Mouse (Mus musculus): ENCODE results near the gene Vgll1. TPM values are rescaled to one million over a fixed set of nuclear protein-coding genes. Genes with fewer than 3 reads are reported as not detected.

The Vgll1 gene
- polyA plus RNA-seq, 1 experiment = not detected

GRCm38 (mm10) chrX:57130633-57131032, 42.7 kb downstream of the Vgll1 start:
- no peaks in the 10 kb centered on the region for H3K27me3 ChIP-seq (ENCODE audit: control insufficient read depth, insufficient read depth, insufficient read length)
- no peaks in the 10 kb centered on the region for H3K79me2 ChIP-seq (ENCODE audit: control insufficient read depth, insufficient read depth)
- H3ac ChIP-seq (ENCODE audit: control insufficient read depth, insufficient read length, low read depth) = no peak overlapping the region
- TF ChIP-seq FOSL1 (IDR thresholded peaks at IDR 0.05; ENCODE audit: insufficient read depth, low read length, poor library complexity, severe bottlenecking) (no peak), USF1 (IDR thresholded peaks at IDR 0.05; ENCODE audit: low read depth) (no peak), MYOG (IDR thresholded peaks at IDR 0.05; ENCODE audit: control insufficient read depth, extremely low read depth, insufficient read length) (no peak), MYOD1 (IDR thresholded peaks at IDR 0.05; ENCODE audit: control insufficient read depth, insufficient read length, low read depth) (no peak), MAX (IDR thresholded peaks at IDR 0.05) (no peak), CEBPB (IDR thresholded peaks at IDR 0.05; ENCODE audit: low read depth) (no peak)
- no peaks in the 10 kb centered on the region for H3K36me3 ChIP-seq (ENCODE audit: control insufficient read depth, insufficient read depth)
- no peak overlapping the region for H3K4me3 ChIP-seq (ENCODE audit: insufficient read depth, poor library complexity, severe bottlenecking)
- H3K79me3 ChIP-seq (ENCODE audit: low read depth) = no peaks in the 10 kb centered on the region

- no peaks in the 10 kb centered on the region for H3K27me3 ChIP-seq (ENCODE audit: control insufficient read depth, insufficient read depth, insufficient read length)
- no peaks in the 10 kb centered on the region for H3K79me2 ChIP-seq (ENCODE audit: control insufficient read depth, insufficient read depth)
- H3K4me3 ChIP-seq (ENCODE audit: insufficient read depth, poor library complexity, severe bottlenecking) = no peak overlapping the region
- TF ChIP-seq MYOG (IDR thresholded peaks at IDR 0.05; ENCODE audit: control insufficient read depth, extremely low read depth, insufficient read length) = no peak
- no peak for TF ChIP-seq USF1 (IDR thresholded peaks at IDR 0.05; ENCODE audit: low read depth)
- H3K79me3 ChIP-seq (ENCODE audit: low read depth) = no peaks in the 10 kb centered on the region
- H3ac ChIP-seq (ENCODE audit: control insufficient read depth, insufficient read length, low read depth) = no peak overlapping the region
- no peaks in the 10 kb centered on the region for H3K36me3 ChIP-seq (ENCODE audit: control insufficient read depth, insufficient read depth)
These were observed 49.7 kb downstream of the Vgll1 start for GRCm38 (mm10) chrX:57137627-57138026.

- Histone ChIP-seq H3ac (ENCODE audit: control insufficient read depth, insufficient read length, low read depth) (no peak overlapping the region), H3K4me3 (ENCODE audit: insufficient read depth, poor library complexity, severe bottlenecking) (no peak overlapping the region), H3K27me3 (ENCODE audit: control insufficient read depth, insufficient read depth, insufficient read length) (no peaks in the 10 kb centered on the region), H3K79me2 (ENCODE audit: control insufficient read depth, insufficient read depth) (no peaks in the 10 kb centered on the region), H3K79me3 (ENCODE audit: low read depth) (no peaks in the 10 kb centered on the region), H3K36me3 (ENCODE audit: control insufficient read depth, insufficient read depth) (no peaks in the 10 kb centered on the region)
- TF ChIP-seq FOSL1 (IDR thresholded peaks at IDR 0.05; ENCODE audit: insufficient read depth, low read length, poor library complexity, severe bottlenecking) (no peak), MYOG (IDR thresholded peaks at IDR 0.05; ENCODE audit: control insufficient read depth, extremely low read depth, insufficient read length) (no peak), MAX (IDR thresholded peaks at IDR 0.05) (no peak), CEBPB (IDR thresholded peaks at IDR 0.05; ENCODE audit: low read depth) (no peak), USF1 (IDR thresholded peaks at IDR 0.05; ENCODE audit: low read depth) (no peak), MYOD1 (IDR thresholded peaks at IDR 0.05; ENCODE audit: control insufficient read depth, insufficient read length, low read depth) (no peak), CTCF (IDR thresholded peaks at IDR 0.05; ENCODE audit: control insufficient read depth, insufficient read depth, insufficient read length) (no peak)
These were observed 65.6 kb downstream of the Vgll1 start for GRCm38 (mm10) chrX:57153520-57153919.

Other genes starting within 250 kb of the Vgll1 start
- gene Adgrg4, start 217.9 kb upstream of the Vgll1 start, polyA plus RNA-seq (2012; fragmentation: generic; extraction: Trizol) = not detected
- not detected for gene Brs3, start 45.0 kb upstream of the Vgll1 start, polyA plus RNA-seq (2012; fragmentation: generic; extraction: Trizol)
- 12.6 TPM for gene Htatsf1, start 34.5 kb upstream of the Vgll1 start, polyA plus RNA-seq (2012; fragmentation: generic; extraction: Trizol)
- not detected for gene Cd40lg, start 124.0 kb downstream of the Vgll1 start, polyA plus RNA-seq (2012; fragmentation: generic; extraction: Trizol)